Mouse (Mus musculus) limb, embryonic 12.5 days (tissue): ENCODE results near the gene Nwd2. TPM values are rescaled to one million over a fixed set of nuclear protein-coding genes. Genes with fewer than 3 reads are reported as not detected.
A peak's percentile ranks its signal among the peaks of the same experiment; 100 is the strongest.

ENCODE experiments used
- ATAC-seq: fragments of 200-750 bp; cut with Nextera tagmentation; 2 replicates; pipeline ENCODE4 v1.8.0; 2017; ENCODE audit warnings: low read depth, moderate TSS enrichment; ENCODE audit not compliant: insufficient number of reproducible peaks, insufficient read depth, low FRiP score, low TSS enrichment
- H3K27ac ChIP-seq: fragments of 300-500 bp; sonication (generic); 2 replicates; pipeline ENCODE4 v1.5.1; 2016; ENCODE audit warnings: mild to moderate bottlenecking, moderate library complexity
- H3K27me3 ChIP-seq: fragments of 300-500 bp; sonication (generic); 2 replicates; pipeline ENCODE4 v1.6.1; 2016; ENCODE audit warnings: mild to moderate bottlenecking, moderate library complexity
- H3K36me3 ChIP-seq: fragments of 300-500 bp; sonication (generic); 2 replicates; pipeline ENCODE4 v1.6.1; 2016; ENCODE audit warnings: mild to moderate bottlenecking, moderate library complexity
- H3K4me1 ChIP-seq: fragments of 300-500 bp; sonication (generic); replicated peaks from 2 replicates; pipeline ENCODE4 v1.6.1; 2016
- H3K4me2 ChIP-seq: fragments of 300-500 bp; sonication (generic); 2 replicates; pipeline ENCODE4 v1.6.1; 2016; ENCODE audit warnings: mild to moderate bottlenecking, moderate library complexity
- H3K4me3 ChIP-seq: fragments of 300-500 bp; sonication (generic); replicated peaks from 2 replicates; pipeline ENCODE4 v1.5.1; 2016; ENCODE audit warnings: mild to moderate bottlenecking
- H3K9ac ChIP-seq: fragments of 300-500 bp; sonication (generic); replicated peaks from 2 replicates; pipeline ENCODE4 v1.6.1; 2016; ENCODE audit warnings: mild to moderate bottlenecking, moderate library complexity
- H3K9me3 ChIP-seq: fragments of 300-500 bp; sonication (generic); 2 replicates; pipeline ENCODE4 v1.6.1; 2016; ENCODE audit warnings: mild to moderate bottlenecking, moderate library complexity
- WGBS: fragments of 180-500 bp; shearing (Covaris S2); methylation state at CpG from one replicate; pipeline ENCODE4 v1.1.7; 2016; 5-methylcytosine and 5-hydroxymethylcytosine counted together
- polyA plus RNA-seq: library from polyadenylated mRNA; unstranded; fragments of >200 nt; fragmentation: Nextera tagmentation; extraction: Ambion mirVana; gene quantifications from 2 replicates; pipeline ENCODE4 v1.2.1, GENCODE M21; 2016

Gene Nwd2
- polyA plus RNA-seq, 1 experiment from 2014 or later = 0.15 TPM

DNA sequence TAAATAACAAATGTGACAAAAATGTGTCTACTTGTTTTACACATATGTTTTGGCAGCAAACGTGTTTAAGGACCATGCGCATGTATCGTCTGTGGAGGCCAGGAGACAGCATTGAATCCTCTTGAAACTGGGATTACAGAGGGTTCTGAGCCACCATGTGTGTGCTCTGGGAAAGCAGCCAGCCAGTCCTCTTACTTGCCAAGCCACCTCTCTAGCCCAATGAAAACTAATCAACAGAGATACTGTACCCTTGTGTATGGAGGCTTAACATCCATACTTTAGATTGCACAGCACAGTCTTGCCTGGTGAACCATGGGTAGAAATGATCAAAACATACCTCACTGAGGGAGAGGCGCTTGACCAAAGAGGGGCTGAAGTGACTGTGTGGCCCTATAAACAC is 117.0 kb downstream of the Nwd2 start:
- H3K27me3 ChIP-seq = no peaks in the 10 kb centered on the region
- no peak for ATAC-seq
- H3K27ac ChIP-seq = no peak overlapping the region
- H3K4me3 ChIP-seq = no peak overlapping the region
- no peaks in the 10 kb centered on the region for H3K9me3 ChIP-seq
- H3K9ac ChIP-seq = no peak overlapping the region
- no peaks in the 10 kb centered on the region for H3K36me3 ChIP-seq
- H3K4me1 ChIP-seq = 0 out of 2 replicates have a peak, but pooled peaks cover 5% of the 10 kb centered on the region
- 84% methylated on average over 4 of the region's 4 CpGs for WGBS
- H3K4me2 ChIP-seq = no peak overlapping the region

DNA sequence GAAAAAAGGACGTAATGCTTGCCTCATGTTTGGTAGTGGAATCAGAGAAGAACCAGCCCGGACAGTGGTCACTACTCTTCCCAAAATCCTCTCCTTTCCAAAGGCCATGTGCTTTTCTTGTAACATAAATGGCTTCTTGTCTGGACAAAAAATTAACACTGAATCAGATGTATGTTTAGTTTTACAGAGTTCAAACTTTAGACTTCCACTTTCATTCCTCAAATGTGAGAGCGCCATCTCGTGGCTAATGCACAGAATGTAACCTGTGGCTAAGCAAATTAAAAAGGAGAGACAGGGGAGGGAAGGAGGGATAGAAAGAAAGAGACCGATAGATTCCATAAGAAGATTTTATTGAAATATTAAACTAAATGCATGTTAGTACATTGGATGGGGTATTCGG is 117.8 kb downstream of the Nwd2 start:
- H3K36me3 ChIP-seq = no peaks in the 10 kb centered on the region
- ATAC-seq = no peak
- no peak overlapping the region for H3K9ac ChIP-seq
- 45% methylated on average over 6 of the region's 6 CpGs for WGBS
- no peaks in the 10 kb centered on the region for H3K9me3 ChIP-seq
- H3K4me1 ChIP-seq = 0 out of 2 replicates have a peak, but pooled peaks cover 5% of the 10 kb centered on the region
- H3K27me3 ChIP-seq = no peaks in the 10 kb centered on the region
- H3K4me2 ChIP-seq = no peak overlapping the region
- no peak overlapping the region for H3K4me3 ChIP-seq
- no peak overlapping the region for H3K27ac ChIP-seq

DNA sequence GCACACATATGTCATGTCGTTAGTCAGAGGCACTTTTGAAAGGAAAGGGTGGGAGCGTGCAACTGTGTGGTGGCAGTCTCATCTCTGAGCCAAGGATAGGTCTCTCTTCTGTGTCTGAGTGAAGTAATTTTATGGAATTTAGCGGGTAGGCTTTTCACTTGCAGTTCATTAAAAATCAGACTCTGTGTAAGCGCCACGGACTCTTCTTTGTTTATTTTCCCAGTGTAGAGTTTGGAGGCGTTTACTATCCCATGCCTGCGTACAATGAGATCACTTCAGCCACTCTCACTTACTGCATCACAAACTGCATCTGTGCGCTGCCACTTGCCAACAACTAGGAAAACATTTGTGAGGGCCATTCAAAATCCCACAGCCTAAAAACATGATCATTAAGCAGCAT is 118.6 kb downstream of the Nwd2 start:
- no peak overlapping the region for H3K4me3 ChIP-seq
- no peak for ATAC-seq
- H3K36me3 ChIP-seq = no peaks in the 10 kb centered on the region
- 0 out of 2 replicates have a peak, but pooled peaks cover 5% of the 10 kb centered on the region for H3K4me1 ChIP-seq
- H3K9me3 ChIP-seq = no peaks in the 10 kb centered on the region
- WGBS = 75% methylated on average over 8 of the region's 8 CpGs
- H3K27ac ChIP-seq = no peak overlapping the region
- H3K27me3 ChIP-seq = no peaks in the 10 kb centered on the region
- no peak overlapping the region for H3K4me2 ChIP-seq
- no peak overlapping the region for H3K9ac ChIP-seq

DNA sequence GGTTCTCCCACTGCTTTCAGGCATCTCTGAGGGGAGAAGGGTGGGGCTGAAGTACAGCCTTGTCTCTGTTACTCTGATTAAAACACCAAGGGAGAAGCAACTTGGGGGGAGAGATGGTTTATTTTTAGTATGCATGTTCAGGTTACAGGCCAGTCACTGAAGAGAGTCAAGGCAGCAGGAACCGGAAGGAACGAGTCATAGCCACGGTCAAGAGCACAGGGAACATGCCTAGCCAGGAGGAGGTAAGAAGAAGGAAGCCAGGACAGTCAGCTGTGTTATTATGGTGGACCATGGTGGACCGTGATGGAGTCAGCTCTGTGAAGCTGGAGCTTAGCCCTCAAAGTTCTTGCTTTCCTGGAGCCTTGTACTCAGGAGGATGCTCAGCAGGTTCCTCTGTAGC is 119.3 kb downstream of the Nwd2 start:
- Histone ChIP-seq H3K27ac (no peak overlapping the region), H3K4me3 (no peak overlapping the region), H3K4me2 (no peak overlapping the region), H3K27me3 (no peaks in the 10 kb centered on the region), H3K9ac (no peak overlapping the region), H3K9me3 (no peaks in the 10 kb centered on the region), H3K4me1 (0 out of 2 replicates have a peak, but pooled peaks cover 5% of the 10 kb centered on the region), H3K36me3 (no peaks in the 10 kb centered on the region)
- no peak for ATAC-seq
- WGBS = 89% methylated on average over 4 of the region's 4 CpGs

DNA sequence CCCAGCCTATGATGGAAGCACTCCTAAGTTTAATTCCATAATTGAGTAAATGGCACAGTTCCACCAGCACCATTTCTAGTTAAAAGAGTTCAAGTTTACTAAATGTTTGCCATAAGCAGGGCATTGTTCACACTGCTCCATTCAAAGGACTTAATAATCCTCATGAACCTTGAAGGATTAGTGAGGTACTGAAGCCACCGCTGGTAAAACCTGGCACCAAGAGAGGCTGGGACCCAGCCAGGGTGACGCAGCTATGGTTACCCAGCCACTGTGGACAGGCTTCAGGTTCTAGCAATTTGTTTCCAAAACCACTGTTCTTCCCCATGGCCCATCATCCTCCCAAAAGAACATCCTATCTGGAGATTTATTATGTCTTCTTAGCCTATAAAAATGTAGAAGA is 124.1 kb downstream of the Nwd2 start:
- H3K4me3 ChIP-seq = no peak overlapping the region
- H3K27me3 ChIP-seq = no peaks in the 10 kb centered on the region
- H3K27ac ChIP-seq = no peak overlapping the region
- WGBS = 72% methylated on average over 2 of the region's 2 CpGs
- no peak overlapping the region for H3K4me2 ChIP-seq
- no peak overlapping the region for H3K9ac ChIP-seq
- no peaks in the 10 kb centered on the region for H3K36me3 ChIP-seq
- no peak for ATAC-seq
- 0 out of 2 replicates have a peak, but pooled peaks cover 1% of the 10 kb centered on the region for H3K4me1 ChIP-seq
- H3K9me3 ChIP-seq = no peaks in the 10 kb centered on the region

DNA sequence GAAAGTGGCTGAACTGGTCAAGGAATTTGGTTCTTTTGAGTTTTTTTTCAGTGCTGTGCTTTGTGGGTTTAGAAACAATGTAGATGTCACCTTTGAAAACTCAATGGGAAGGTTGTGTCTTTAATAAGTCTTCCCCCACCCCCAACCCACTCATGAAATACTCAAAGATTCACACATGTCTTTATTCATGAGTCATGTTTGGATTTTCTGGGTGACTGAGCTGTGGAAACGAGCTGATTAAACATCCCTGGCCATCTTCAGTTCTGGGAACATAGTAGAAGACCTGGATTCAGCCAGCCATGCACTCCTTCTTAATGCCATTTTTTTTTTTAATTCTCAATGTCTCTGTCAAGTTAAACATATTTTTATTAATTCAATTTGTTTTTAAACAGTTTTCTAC is 124.7 kb downstream of the Nwd2 start:
- Histone ChIP-seq H3K27me3 (no peaks in the 10 kb centered on the region), H3K4me3 (no peak overlapping the region), H3K9me3 (no peaks in the 10 kb centered on the region), H3K4me1 (no peaks in the 10 kb centered on the region), H3K4me2 (no peak overlapping the region), H3K9ac (no peak overlapping the region), H3K36me3 (no peaks in the 10 kb centered on the region), H3K27ac (no peak overlapping the region)
- WGBS = 76% methylated on average over 1 of the region's 1 CpGs
- no peak for ATAC-seq

DNA sequence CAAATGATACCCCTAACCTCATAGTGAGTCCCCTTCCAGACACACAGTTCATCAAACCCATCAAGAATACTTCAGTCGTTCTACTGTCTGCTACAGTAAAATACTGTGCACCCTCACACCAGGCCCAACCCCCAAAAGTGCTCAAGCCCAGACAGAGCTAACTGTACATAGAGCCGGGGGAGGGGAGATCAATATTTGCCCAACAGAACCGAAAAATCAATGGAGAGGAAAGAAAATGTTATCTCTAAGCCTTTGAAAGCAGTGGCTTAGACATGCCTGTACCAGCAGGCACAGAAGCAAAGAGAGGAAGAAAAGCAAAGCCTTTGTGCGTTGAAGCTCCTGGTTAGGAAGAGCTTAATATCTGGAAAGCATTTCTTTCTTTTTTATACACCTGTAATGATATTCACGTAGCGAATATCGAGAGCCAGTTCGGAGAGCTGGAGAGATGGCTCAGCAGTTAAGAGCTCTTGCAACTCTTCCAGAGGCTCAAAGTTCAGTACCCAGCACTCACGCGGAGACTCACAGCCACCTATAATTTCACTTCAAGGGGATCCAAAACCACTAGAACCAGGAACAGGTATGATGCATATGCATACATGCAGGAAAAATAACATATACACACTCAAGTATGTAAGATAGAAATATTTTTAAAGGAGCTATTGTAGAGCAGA is 139.4 kb downstream of the Nwd2 start:
- Histone ChIP-seq H3K4me1 (no peaks in the 10 kb centered on the region), H3K36me3 (no peaks in the 10 kb centered on the region)
- 86% methylated on average over 10 of the region's 10 CpGs for WGBS

DNA sequence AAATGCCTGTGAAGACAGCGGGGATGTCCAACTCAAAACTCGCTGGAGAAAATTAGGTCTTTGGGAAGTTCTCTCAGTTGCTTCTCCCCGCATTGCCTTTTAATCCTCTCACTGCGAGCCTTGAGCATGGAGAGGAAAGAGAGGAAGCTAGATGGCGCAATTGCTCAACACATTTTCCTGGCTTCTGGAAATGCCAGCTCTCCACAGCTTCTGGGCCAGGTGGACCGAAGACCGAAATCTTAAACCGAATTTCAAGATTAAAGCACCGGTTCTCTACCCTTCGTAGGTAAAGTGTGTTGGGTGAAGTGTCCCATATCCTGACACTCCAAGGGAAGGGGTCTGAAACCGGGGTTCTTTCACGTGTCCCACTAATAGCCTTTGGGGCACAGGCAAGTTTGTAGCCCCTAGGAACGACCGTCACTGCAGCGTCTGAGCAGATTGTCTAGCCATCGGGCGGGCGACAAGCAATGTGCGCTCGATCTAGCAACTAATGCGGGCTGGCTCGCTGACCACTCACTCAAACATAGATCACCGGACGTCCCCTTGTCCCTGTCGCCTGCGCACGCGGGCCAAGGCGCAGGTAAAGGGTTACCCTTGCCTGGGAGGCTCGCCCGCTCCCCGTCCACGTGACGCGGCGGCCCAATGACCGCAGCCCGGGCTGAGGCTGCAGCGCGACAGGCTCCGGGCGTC is 163.1 kb downstream of the Nwd2 start, which contains the start of gene 0610040J01Rik:
TSS of gene 0610040J01Rik (plus strand) at position 545 of the 690 bp plus-strand sequence.
- Histone ChIP-seq H3K27ac (no peak within 1 kb of the TSS), H3K36me3 (no peaks in the 10 kb centered on the region)

More for the DNA sequence above, 139.4 kb downstream of the Nwd2 start:
- Histone ChIP-seq H3K4me2 (no peak overlapping the region), H3K27me3 (no peaks in the 10 kb centered on the region), H3K27ac (no peak overlapping the region), H3K9me3 (no peaks in the 10 kb centered on the region), H3K9ac (no peak overlapping the region), H3K4me3 (no peak overlapping the region)
- no peak for ATAC-seq

DNA sequence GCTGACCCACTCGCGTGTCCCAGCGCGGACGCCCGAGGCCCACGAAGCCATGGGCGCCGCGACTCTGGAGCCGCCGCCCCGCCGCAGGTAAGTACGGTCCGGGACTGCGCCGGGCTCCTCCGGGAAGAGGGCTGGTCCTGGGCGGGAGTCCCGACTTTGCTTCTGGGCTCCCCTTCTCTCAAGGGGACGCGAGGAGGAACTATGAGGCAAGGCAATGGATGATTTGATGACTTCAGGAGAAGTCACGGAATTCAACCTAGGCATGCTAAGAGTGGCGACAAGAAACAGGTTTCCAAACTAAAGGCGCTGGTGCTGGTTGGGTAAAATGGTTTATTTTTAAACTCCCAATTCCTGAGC is 163.6 kb downstream of the Nwd2 start:
- peak overlapping the region; percentile 55 for H3K4me3 ChIP-seq
- no peaks in the 10 kb centered on the region for H3K9me3 ChIP-seq
- peak overlapping the region; percentile 60 for H3K9ac ChIP-seq
- peaks cover 18% of the 10 kb centered on the region for H3K27me3 ChIP-seq
- WGBS = 2% methylated on average over 26 of the region's 26 CpGs
- no peaks in the 10 kb centered on the region for H3K36me3 ChIP-seq
- no peak overlapping the region for H3K27ac ChIP-seq
- peaks cover 10% of the 10 kb centered on the region; the same call in 1 of the 2 replicates for H3K4me1 ChIP-seq
- no peak for ATAC-seq
- H3K4me2 ChIP-seq = peak overlapping the region; percentile 95

More for the DNA sequence above, 163.1 kb downstream of the Nwd2 start, which contains the start of gene 0610040J01Rik:
- H3K4me3 ChIP-seq = peak within 1 kb of the TSS; percentile 55
- H3K27me3 ChIP-seq = peaks cover 18% of the 10 kb centered on the region
- ATAC-seq = peak; percentile 89
- peaks cover 10% of the 10 kb centered on the region; the same call in 1 of the 2 replicates for H3K4me1 ChIP-seq
- H3K4me2 ChIP-seq = peak within 1 kb of the TSS; percentile 95
- no peaks in the 10 kb centered on the region for H3K9me3 ChIP-seq
- 3% methylated on average over 42 of the region's 42 CpGs for WGBS
- peak within 1 kb of the TSS; percentile 60 for H3K9ac ChIP-seq

DNA sequence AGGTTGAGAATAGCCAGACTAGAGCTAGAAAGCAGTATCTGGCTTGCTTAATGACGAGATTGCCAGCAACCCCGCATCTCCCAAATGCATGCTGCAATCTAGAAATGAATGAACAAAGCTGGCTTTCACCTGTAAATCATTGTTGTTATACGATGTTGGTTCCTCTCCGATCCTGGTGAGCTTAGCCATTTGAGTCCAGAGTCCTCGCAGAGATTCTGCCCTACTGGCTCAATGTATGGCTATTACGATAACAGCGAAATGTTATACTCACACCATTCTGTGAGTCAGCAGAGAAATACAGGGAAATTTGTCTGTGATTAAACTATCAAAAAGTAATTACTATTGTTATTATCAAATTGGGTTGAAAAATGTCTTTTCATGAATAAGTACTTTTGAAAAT is 167.7 kb downstream of the Nwd2 start:
- Histone ChIP-seq H3K36me3 (no peaks in the 10 kb centered on the region), H3K27me3 (peaks cover 18% of the 10 kb centered on the region), H3K9me3 (no peaks in the 10 kb centered on the region), H3K27ac (no peak overlapping the region), H3K4me1 (peaks cover 10% of the 10 kb centered on the region; the same call in 1 of the 2 replicates), H3K4me2 (no peak overlapping the region), H3K9ac (no peak overlapping the region), H3K4me3 (no peak overlapping the region)
- 73% methylated on average over 7 of the region's 7 CpGs for WGBS
- ATAC-seq = no peak

DNA sequence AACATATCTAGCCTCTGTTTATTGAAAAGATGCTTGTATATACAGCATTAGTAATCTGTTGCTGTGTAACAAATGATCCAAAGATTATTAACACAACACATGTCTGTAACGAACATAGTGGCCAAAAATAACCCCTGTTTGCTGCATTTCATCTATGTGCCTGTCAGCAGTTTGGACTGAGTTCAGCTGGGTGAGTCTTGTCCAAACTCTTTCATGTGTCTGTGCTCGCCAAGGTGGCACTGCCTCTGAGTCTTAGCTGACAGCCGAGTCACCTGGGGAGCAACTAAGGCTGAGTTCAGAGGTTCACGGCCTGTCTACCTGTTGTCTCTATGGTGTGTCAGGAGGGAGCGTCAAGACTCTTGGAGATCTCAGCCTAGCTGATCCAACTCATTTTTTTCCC is 168.4 kb downstream of the Nwd2 start:
- Histone ChIP-seq H3K9ac (no peak overlapping the region), H3K27ac (no peak overlapping the region), H3K4me3 (no peak overlapping the region), H3K4me2 (no peak overlapping the region), H3K36me3 (no peaks in the 10 kb centered on the region), H3K4me1 (peaks cover 7% of the 10 kb centered on the region; the same call in 1 of the 2 replicates), H3K27me3 (peaks cover 14% of the 10 kb centered on the region), H3K9me3 (no peaks in the 10 kb centered on the region)
- ATAC-seq = no peak
- 83% methylated on average over 5 of the region's 5 CpGs for WGBS
